Mouse (Mus musculus) embryonic facial prominence, embryonic 11.5 days (tissue): Measurements from ENCODE around the gene Gm48551. TPM values are rescaled to one million over a fixed set of nuclear protein-coding genes. Genes with fewer than 3 reads are reported as not detected.
A peak's percentile ranks its signal among the peaks of the same experiment; 100 is the strongest.

Source experiments
- ATAC-seq: fragments of 200-750 bp; cut with Nextera tagmentation; replicated peaks from 2 replicates; pipeline ENCODE4 v1.8.0; 2017; ENCODE audit warnings: low read depth; ENCODE audit not compliant: insufficient number of reproducible peaks, low FRiP score, low TSS enrichment
- DNase-seq: peaks from one replicate; pipeline ENCODE4 v3.0.0-alpha.2; 2015; ENCODE audit warnings: low spot score
- H3K27ac ChIP-seq: fragments of 300-500 bp; sonication (generic); replicated peaks from 2 replicates; pipeline ENCODE4 v1.5.1; 2014; ENCODE audit warnings: mild to moderate bottlenecking, low read depth, low read length, control low read depth
- H3K27me3 ChIP-seq: fragments of 300-500 bp; sonication (generic); 2 replicates; pipeline ENCODE4 v1.6.1; 2014; ENCODE audit warnings: mild to moderate bottlenecking, low read length, moderate library complexity, mixed read lengths; ENCODE audit not compliant: control insufficient read depth, insufficient read depth
- H3K36me3 ChIP-seq: fragments of 300-500 bp; sonication (generic); replicated peaks from 2 replicates; pipeline ENCODE4 v1.6.1; 2014; ENCODE audit warnings: low read depth, mild to moderate bottlenecking, low read length, moderate library complexity, mixed read lengths; ENCODE audit not compliant: control insufficient read depth, insufficient read depth
- H3K4me1 ChIP-seq: fragments of 300-500 bp; sonication (generic); 2 replicates; pipeline ENCODE4 v1.6.1; 2014; ENCODE audit warnings: low read length, mixed read lengths; ENCODE audit not compliant: control insufficient read depth, insufficient read depth
- H3K4me2 ChIP-seq: fragments of 300-500 bp; sonication (generic); 2 replicates; pipeline ENCODE4 v1.6.1; 2014; ENCODE audit warnings: low read depth, mild to moderate bottlenecking, control low read depth, low read length, moderate library complexity
- H3K4me3 ChIP-seq: fragments of 300-500 bp; sonication (generic); 2 replicates; pipeline ENCODE4 v1.5.1; 2014; ENCODE audit warnings: low read depth, low read length, control low read depth
- H3K9ac ChIP-seq: fragments of 300-500 bp; sonication (generic); replicated peaks from 2 replicates; pipeline ENCODE4 v1.6.1; 2014; ENCODE audit warnings: mild to moderate bottlenecking, control low read depth, low read length
- H3K9me3 ChIP-seq: fragments of 300-500 bp; sonication (generic); replicated peaks from 2 replicates; pipeline ENCODE4 v1.6.1; 2016; ENCODE audit warnings: mild to moderate bottlenecking, low read length, inconsistent platforms, mixed read lengths; ENCODE audit not compliant: control insufficient read depth
- WGBS: fragments of 180-500 bp; shearing (Covaris S2); extraction: QIAGEN DNeasy Blood & Tissue Kit; methylation state at CpG from one replicate; pipeline ENCODE4 v1.1.7; 2014; 5-methylcytosine and 5-hydroxymethylcytosine counted together
- polyA plus RNA-seq: library from polyadenylated mRNA; unstranded; fragments of >200 nt; fragmentation: Nextera tagmentation; extraction: Ambion mirVana; gene quantifications from 2 replicates; pipeline ENCODE4 v1.2.1, GENCODE M21; 2014

The Gm48551 gene
- polyA plus RNA-seq, 1 experiment from 2014 or later, result 2.5 TPM

DNA sequence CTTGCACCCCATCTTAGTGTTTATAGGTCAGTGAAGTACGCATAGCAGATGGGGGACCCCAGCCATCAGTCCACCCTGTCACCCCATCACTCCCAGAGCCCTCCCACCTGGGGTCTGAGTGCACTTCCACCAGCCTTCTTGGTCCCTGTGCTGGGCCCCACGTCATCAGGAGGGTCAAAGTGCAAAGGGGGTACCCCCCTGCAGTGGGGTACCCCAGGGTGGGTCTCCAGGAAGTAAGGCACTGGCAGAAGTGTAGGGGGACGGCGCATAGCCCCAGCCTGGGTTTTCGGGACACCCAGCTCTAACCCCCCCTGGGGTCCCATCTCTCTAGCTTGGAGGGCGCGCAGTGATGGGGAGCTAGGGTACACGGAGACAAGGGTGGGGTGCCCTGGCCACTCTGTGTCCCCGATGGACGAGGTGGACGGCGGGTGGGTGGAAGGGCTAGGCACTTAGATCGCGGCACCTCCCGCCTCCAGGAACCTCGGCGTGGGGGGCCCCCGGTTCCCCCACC is 15.6 kb downstream of the Gm48551 start:
- H3K27me3 ChIP-seq, result 0 out of 2 replicates have a peak, but pooled peaks cover 2% of the 10 kb centered on the region
- no peak overlapping the region for H3K4me2 ChIP-seq
- 67% methylated on average over 18 of the region's 18 CpGs for WGBS
- peaks cover 18% of the 10 kb centered on the region for H3K4me1 ChIP-seq
- H3K4me3 ChIP-seq, result no peak overlapping the region
- H3K9me3 ChIP-seq, result no peaks in the 10 kb centered on the region
- H3K27ac ChIP-seq, result no peak overlapping the region
- no peaks in the 10 kb centered on the region for H3K36me3 ChIP-seq
- H3K9ac ChIP-seq, result no peak overlapping the region; the same call in 1 of the 2 replicates
- ATAC-seq (no peak), DNase-seq (no peak)

DNA sequence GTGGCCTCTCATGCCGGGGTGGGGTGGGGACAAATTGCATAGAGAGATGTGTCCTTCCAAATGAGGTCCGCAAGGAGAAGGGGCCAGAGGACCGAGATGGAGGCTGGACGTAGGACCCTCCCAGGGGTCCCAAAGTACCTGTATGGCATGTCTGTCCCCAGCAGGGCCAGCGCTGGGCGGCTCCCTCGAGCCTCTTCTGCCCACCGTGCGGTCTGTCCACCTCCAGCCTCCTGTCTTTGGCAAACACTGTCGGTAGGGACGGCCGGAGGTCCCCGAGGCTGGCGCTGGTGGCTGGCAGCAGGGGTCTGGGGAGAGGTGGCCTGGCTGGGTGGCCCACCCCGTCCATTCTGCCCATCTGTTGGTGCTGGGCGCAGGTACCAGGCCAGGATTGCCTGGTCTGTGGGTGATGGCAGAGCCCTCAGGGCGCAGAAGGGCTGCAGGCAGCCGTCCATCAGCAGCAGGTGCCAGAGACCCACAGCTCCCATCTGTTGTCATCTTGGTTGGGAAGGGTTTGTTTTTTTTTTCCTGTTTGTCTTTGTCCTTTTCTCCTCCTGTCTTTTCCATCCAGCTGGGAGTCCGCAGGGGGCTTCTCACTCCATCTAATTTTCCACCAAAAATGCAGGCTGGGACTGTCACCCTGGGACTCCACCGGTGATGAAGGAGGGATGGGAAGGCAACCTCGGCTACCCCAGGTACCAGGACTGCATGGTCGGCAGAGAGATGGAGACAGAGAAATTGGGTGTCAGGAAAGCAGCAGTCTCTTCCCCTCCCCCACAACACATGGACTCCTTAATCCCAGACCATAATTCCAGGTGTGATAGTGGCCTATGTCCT is 16.3 kb downstream of the Gm48551 start:
- Histone ChIP-seq H3K9ac (peak overlapping the region; percentile 43; the same call in 1 of the 2 replicates), H3K36me3 (no peaks in the 10 kb centered on the region), H3K9me3 (no peaks in the 10 kb centered on the region), H3K4me1 (peaks cover 18% of the 10 kb centered on the region), H3K27ac (no peak overlapping the region), H3K27me3 (0 out of 2 replicates have a peak, but pooled peaks cover 2% of the 10 kb centered on the region), H3K4me3 (no peak overlapping the region), H3K4me2 (peak overlapping the region; percentile 23)
- DNase-seq, result no peak
- 44% methylated on average over 22 of the region's 22 CpGs for WGBS
- ATAC-seq, result no peak

DNA sequence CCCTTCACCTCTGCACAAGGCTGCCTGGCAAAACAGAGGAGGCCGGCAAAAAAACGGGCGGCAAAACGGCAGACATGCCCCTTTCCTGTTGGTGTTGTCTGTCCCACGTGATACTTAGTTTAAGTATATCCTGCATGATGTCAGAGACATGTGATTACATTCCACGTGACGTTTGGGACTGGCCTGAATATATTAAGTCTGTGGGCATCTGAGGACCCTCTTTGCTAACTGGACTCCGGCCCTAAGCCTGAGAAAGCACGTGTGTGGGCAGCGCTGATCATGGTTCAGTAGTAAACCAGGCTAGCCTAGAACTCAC is 16.9 kb downstream of the Gm48551 start:
- H3K36me3 ChIP-seq, result no peaks in the 10 kb centered on the region
- H3K9me3 ChIP-seq, result no peaks in the 10 kb centered on the region
- peak; percentile 66 for DNase-seq
- WGBS, result 19% methylated on average over 10 of the region's 10 CpGs
- no peak overlapping the region for H3K4me3 ChIP-seq
- H3K27ac ChIP-seq, result peak overlapping the region; percentile 29; the same call in 1 of the 2 replicates
- 0 out of 2 replicates have a peak, but pooled peaks cover 2% of the 10 kb centered on the region for H3K27me3 ChIP-seq
- H3K4me1 ChIP-seq, result peaks cover 18% of the 10 kb centered on the region
- H3K4me2 ChIP-seq, result no peak overlapping the region
- peak; percentile 7; the same call in 1 of the 2 replicates for ATAC-seq
- no peak overlapping the region for H3K9ac ChIP-seq

DNA sequence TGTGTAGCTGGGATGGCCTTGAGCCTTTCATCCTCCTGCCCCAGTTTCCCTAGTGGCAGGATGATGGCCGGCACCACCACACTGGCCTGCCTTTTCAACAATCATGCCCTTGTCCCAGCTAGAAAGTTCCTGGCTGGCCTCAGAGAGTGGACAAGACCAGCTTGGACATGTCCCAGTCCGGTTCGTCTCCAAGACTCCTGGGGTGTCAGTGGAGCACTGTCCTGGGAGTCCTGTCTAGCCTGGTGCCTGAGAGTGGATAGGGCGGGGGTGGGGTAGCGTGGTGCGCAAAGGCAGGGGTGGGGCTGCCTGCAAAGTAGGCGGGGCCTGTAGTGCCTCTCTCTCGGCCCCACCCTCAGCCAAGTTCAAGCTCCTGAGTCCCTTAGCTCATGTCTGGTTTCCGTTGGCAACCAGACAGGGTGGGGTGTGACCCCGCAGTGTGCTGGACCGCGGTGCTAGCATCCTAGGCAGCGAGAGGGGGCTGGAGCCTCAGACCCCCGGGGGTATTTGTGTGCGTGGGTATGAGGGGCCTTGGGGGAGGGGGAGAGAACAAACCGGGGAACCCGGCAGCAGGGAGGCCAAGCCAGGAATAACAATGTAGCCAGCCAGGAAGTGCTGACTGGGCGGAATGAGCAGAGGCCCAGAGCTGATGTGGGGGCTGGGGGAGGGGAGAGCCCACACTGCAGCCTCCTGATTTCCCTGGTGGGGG is 17.4 kb downstream of the Gm48551 start:
- peak; percentile 88 for DNase-seq
- peaks cover 2% of the 10 kb centered on the region; the same call in 1 of the 2 replicates for H3K27me3 ChIP-seq
- 3% methylated on average over 18 of the region's 18 CpGs for WGBS
- H3K4me1 ChIP-seq, result peaks cover 18% of the 10 kb centered on the region
- peak overlapping the region; percentile 18; the same call in 1 of the 2 replicates for H3K9ac ChIP-seq
- no peaks in the 10 kb centered on the region for H3K9me3 ChIP-seq
- peak; percentile 76 for ATAC-seq
- no peak overlapping the region for H3K4me3 ChIP-seq
- no peaks in the 10 kb centered on the region for H3K36me3 ChIP-seq
- peak overlapping the region; percentile 89 for H3K27ac ChIP-seq
- peak overlapping the region; percentile 34 for H3K4me2 ChIP-seq

DNA sequence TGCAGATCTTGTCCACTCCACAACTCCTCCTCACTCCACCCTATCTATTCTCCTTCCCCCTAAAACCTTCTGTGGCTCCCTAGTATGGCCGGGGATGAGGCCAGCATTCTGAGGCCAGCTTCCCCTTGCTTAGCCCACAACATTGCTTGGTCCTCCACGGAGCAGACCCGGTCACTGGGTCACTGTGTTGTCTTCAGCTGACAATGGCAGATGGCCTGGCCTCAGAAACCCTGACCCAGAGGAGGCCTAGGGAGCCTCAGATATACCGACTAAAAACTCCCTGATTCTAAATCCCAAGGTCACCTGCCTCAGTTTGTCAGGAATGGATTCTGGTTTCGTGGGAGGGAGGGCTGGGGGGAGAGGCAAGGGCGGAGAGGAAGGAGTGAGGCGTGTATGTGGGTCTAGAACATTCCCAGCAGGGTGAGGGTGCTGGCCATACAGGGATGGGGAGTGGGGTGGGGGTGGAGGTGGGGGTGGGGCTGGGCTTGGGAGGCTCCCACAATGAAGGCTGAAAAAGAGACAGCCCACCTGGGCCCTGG is 18.0 kb downstream of the Gm48551 start:
- Histone ChIP-seq H3K9ac (peak overlapping the region; percentile 32), H3K4me2 (peak overlapping the region; percentile 34), H3K27me3 (peaks cover 2% of the 10 kb centered on the region; the same call in 1 of the 2 replicates), H3K4me3 (no peak overlapping the region), H3K9me3 (no peaks in the 10 kb centered on the region), H3K27ac (peak overlapping the region; percentile 89), H3K4me1 (peaks cover 20% of the 10 kb centered on the region), H3K36me3 (no peaks in the 10 kb centered on the region)
- no peak; the same call in 1 of the 2 replicates for ATAC-seq
- DNase-seq, result no peak
- WGBS, result 19% methylated on average over 7 of the region's 7 CpGs

DNA sequence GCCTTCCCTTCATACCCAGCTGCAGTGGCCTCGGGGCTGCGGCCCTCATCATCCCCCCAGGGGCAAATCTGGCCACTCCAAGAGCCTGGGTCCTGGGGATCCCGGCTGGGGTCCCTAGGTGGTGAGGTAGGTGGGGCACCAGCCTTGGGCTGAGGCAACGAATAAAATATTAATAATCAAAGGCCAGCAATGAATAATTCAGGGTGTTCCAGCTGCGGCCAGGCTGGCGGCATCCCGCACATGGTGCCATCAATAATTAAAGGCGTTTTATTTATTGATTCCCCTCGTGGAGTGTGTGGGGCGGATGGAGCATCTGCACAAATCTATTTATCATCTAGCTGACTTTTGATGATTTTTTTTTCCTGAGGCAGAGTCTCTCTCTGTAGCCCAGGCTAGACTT is 19.2 kb downstream of the Gm48551 start:
- Histone ChIP-seq H3K27ac (peak overlapping the region; percentile 89; the same call in 1 of the 2 replicates), H3K9ac (no peak overlapping the region), H3K36me3 (no peaks in the 10 kb centered on the region), H3K4me3 (no peak overlapping the region), H3K4me1 (peaks cover 29% of the 10 kb centered on the region), H3K9me3 (no peaks in the 10 kb centered on the region), H3K27me3 (peaks cover 2% of the 10 kb centered on the region; the same call in 1 of the 2 replicates), H3K4me2 (no peak overlapping the region)
- 60% methylated on average over 10 of the region's 10 CpGs for WGBS
- no peak for DNase-seq
- ATAC-seq, result no peak

DNA sequence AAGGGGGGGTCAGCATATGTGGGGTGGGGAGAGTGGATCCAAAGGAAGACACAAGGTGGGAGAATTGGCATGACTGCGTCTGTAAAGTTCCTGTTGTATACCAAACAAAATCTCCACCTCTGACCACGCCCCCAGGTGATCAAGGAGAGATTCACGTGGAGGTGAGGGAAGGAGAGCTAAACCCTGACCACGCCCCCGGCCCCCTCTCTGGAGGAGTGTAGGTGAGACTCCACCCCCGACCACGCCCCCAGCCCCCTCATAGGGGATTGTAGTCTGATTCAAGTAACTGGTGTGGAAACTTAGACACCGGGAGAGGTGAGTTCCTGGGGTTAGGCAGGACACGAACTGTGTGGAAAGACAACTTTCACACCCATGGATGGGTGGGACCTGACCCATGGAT is 19.8 kb downstream of the Gm48551 start:
- H3K4me3 ChIP-seq, result no peak overlapping the region
- H3K9ac ChIP-seq, result no peak overlapping the region
- no peaks in the 10 kb centered on the region for H3K36me3 ChIP-seq
- no peaks in the 10 kb centered on the region for H3K9me3 ChIP-seq
- H3K4me1 ChIP-seq, result peaks cover 32% of the 10 kb centered on the region
- ATAC-seq (no peak), DNase-seq (no peak)
- 15% methylated on average over 9 of the region's 9 CpGs for WGBS
- peaks cover 2% of the 10 kb centered on the region; the same call in 1 of the 2 replicates for H3K27me3 ChIP-seq
- H3K4me2 ChIP-seq, result no peak overlapping the region
- 0 out of 2 replicates have a peak overlapping the region, but pooled peaks have one; percentile 16 for H3K27ac ChIP-seq
